Mouse (Mus musculus): ENCODE data around the gene Ankrd11.

DNA sequence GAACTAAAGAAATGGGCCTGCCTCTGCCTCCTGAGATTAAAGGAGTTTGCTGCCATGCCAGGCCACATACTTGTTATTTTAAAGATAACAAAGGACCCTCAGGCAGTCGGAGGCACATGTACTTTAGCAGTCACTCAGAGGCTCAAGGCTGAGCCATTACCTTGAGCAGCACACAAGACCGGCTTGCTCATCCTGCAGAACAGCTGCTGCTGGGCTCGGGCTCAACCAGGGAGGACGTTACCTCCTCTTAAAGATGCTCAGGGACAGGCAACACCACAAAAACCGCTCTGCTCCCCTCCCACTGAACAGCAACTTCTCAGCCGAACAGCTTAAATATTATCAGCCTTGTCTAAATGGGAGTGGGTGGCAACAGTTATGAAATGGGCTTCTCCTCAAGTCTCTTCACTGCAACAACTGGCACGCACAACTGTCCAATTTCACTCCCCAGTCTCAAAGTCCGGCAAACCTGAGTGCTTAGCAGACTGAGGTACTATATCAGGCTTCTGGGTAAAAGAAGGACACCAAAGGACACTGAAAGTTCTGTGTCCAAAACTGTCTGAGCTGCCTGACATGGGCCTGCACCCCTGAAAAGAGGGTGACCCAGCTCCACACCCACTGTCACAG lies 140.1 kb downstream of the Ankrd11 start:
- no peak for TF ChIP-seq POLR2A (IDR thresholded peaks at IDR 0.05; ENCODE audit: insufficient read length, low read depth)
- TF ChIP-seq MAX (IDR thresholded peaks at IDR 0.05; ENCODE audit: low read depth), result no peak
- no peak for TF ChIP-seq TCF3 (IDR thresholded peaks at IDR 0.05; ENCODE audit: insufficient read length, low read depth)
- TF ChIP-seq USF1 (IDR thresholded peaks at IDR 0.05; ENCODE audit: low read depth), result no peak
- no peak for TF ChIP-seq E2F4 (IDR thresholded peaks at IDR 0.05; ENCODE audit: insufficient read depth)
- TF ChIP-seq POLR2AphosphoS2 (IDR thresholded peaks at IDR 0.05; ENCODE audit: insufficient read length, low read depth), result peak; percentile 7
- no peak for TF ChIP-seq TCF12 (IDR thresholded peaks at IDR 0.05; ENCODE audit: insufficient read depth, poor library complexity, severe bottlenecking)
- TF ChIP-seq CEBPB (IDR thresholded peaks at IDR 0.05; ENCODE audit: insufficient read depth, poor library complexity, severe bottlenecking), result no peak
- no peak for TF ChIP-seq REST (IDR thresholded peaks at IDR 0.05; ENCODE audit: insufficient read depth, insufficient read length)
- TF ChIP-seq MYOG (IDR thresholded peaks at IDR 0.05; ENCODE audit: control insufficient read depth in 1 of 3, insufficient read depth in 1 of 3, insufficient read length in 2 of 3, low read depth in 2 of 3), result peak in 2 of 3 experiments; percentile 25 to 77
- peak in 2 of 3 experiments; percentile 27 to 74 for TF ChIP-seq MYOD1 (IDR thresholded peaks at IDR 0.05; ENCODE audit: control insufficient read depth in 1 of 3, insufficient read length in 2 of 3, low read depth in 2 of 3)
- no peak for TF ChIP-seq SRF (IDR thresholded peaks at IDR 0.05; ENCODE audit: control insufficient read depth, insufficient read length, low read depth)

Measured in myocyte (in vitro differentiated cells).